Mouse (Mus musculus): ENCODE measurements at regions not wholly inside any gene's neighbourhood (a gene's known extent, or its start where the extent isn't known, plus 50 kb on each side); places are given as distances from the start of the nearest gene placed in this dataset.
"Not testable (repeated sequence)": the region's sequence is repeated elsewhere in the genome, so short reads cannot be mapped to it uniquely, and the experiment has no call there.

- no peak for TF ChIP-seq CTCF (IDR thresholded peaks at IDR 0.05)
- intact Hi-C loops (cut with DNase I), result no loop called here
- Histone ChIP-seq H3K27ac (no peak overlapping the region), H3K4me3 (no peak overlapping the region)
- DNase-seq, result no peak
These were observed 263.0 kb upstream of the Nfia start for GRCm38 (mm10) chr4:97509576-97509975.

DNA sequence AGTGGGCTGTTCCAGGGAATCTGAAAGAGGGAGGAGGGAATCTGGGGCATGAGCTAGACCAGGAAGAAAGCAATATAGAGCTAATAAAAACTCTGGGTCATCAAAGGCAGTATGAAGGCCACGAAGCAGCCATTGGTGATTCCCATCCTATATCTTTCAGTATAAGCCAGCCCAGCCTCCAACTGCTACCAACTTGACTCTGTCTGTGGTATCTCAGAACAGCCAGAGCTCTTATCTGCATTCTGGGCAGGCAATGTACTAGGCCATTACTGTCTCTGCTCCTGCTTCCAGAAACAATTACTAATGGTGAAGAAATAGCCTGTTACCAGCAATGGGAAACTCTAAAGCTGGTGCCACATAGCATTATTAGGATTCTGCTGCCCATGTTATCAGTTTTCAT is 266.8 kb upstream of the Nfia start:
- no peak for TF ChIP-seq CTCF (IDR thresholded peaks at IDR 0.05)
- DNase-seq, result no peak
- H3K4me3 ChIP-seq, result no peak overlapping the region
- intact Hi-C loops (cut with DNase I), result no loop called here
- H3K27ac ChIP-seq, result no peak overlapping the region

DNA sequence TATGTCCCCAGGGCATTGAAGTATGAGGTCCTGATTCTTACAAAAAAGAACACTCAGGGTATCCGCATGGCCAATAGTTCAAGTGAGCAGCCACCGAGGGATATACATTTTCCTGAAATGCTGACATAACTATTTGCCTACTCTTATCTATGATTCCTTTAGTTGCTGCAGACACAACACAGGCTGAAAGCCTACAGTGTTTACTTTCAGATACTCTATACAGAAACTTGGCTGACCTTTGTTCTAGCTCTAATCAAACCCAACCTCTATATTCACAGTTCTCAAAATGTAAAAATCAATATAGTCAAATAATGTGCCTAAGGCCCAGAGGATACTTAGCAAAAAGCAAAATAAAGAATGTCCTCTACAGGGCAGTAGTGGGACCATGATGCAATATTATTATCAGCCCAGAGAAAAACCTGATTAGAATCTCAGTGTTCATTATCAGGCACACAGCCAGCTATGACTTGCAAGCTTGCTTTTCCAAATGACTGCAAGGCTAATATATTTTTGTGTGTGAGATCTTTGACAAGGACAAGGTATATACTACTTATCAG is 281.2 kb upstream of the Nfia start:
- TF ChIP-seq CTCF (IDR thresholded peaks at IDR 0.05), result no peak
- DNase-seq, result no peak
- H3K27ac ChIP-seq, result no peak overlapping the region

GRCm38 (mm10) chr4:97486354-97486753 is 286.2 kb upstream of the Nfia start:
- H3K27ac ChIP-seq, result no peak overlapping the region
- no peak for DNase-seq
- no peak overlapping the region for H3K4me3 ChIP-seq
- no peak for TF ChIP-seq CTCF (IDR thresholded peaks at IDR 0.05)
- intact Hi-C loops (cut with DNase I), result no loop called here

More for the DNA sequence above, 281.2 kb upstream of the Nfia start:
- intact Hi-C loops (cut with DNase I), result no loop called here
- H3K4me3 ChIP-seq, result no peak overlapping the region

DNA sequence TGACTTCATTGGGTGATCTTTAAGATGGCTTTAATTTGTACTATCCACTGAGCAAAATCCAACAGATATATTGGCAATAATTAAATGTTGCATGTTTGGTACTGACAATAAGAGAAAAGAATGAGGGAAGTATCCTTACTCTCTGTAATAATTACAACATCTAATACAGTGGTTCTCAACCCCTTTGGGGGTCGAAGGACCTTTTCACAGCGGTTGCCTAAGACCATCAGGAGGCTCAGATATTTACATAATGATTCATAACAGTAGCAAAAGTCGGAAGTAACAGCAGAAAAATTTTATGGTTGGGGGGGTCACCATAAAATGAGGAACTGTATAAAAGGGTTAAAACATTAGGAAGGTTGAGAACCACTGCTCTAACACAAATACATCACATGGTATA is 287.3 kb upstream of the Nfia start:
- no peak overlapping the region for H3K27ac ChIP-seq
- no peak for DNase-seq
- TF ChIP-seq CTCF (IDR thresholded peaks at IDR 0.05), result no peak
- intact Hi-C loops (cut with DNase I), result no loop called here
- H3K4me3 ChIP-seq, result no peak overlapping the region

DNA sequence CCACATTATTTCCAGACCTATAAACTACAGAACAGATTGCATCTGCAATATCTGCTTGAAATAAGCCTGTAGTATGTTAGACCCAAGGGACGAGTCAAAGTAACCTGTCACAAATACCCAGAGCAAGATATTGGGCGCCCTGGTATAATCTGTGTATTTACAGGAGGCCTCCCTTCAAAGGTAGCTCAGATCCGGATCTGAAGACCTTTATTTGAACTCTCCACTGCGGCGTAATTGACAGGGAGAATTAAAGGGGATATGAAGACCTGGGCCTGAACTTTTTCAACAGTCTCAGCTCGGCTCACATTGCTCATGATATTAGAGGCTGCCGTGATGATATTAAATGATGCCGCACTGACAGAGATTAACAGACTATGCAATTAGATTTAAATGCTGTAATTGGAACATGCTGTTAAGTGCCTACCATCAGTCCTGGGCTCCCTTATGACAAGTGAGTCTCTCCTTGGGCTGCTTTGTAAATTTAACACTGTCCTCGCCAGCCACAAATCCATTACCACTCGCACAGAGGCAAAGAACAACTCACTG is 289.8 kb upstream of the Nfia start:
- Histone ChIP-seq H3K4me3 (no peak overlapping the region), H3K27ac (no peak overlapping the region)
- DNase-seq, result no peak
- intact Hi-C loops (cut with DNase I), result no loop called here
- TF ChIP-seq CTCF (IDR thresholded peaks at IDR 0.05), result no peak

- no peak for TF ChIP-seq CTCF (IDR thresholded peaks at IDR 0.05)
- intact Hi-C loops (cut with DNase I), result no loop called here
- Histone ChIP-seq H3K27ac (no peak overlapping the region), H3K4me3 (no peak overlapping the region)
- DNase-seq, result no peak
These were observed 290.7 kb upstream of the Nfia start for GRCm38 (mm10) chr4:97481836-97482235.

GRCm38 (mm10) chr4:97476571-97477190 is 293.7 kb upstream of the Gm10192 start:
- peak; percentile 38 for DNase-seq
- no peak overlapping the region for H3K4me3 ChIP-seq
- H3K27ac ChIP-seq, result peak overlapping the region; percentile 40; the same call in 1 of the 2 replicates
- TF ChIP-seq CTCF (IDR thresholded peaks at IDR 0.05), result no peak
- intact Hi-C loops (cut with DNase I), result no loop called here

- intact Hi-C loops (cut with DNase I); DNase-seq; H3K4me3 ChIP-seq; H3K27ac ChIP-seq: not testable (repeated sequence)
These were observed 290.5 kb upstream of the Gm10192 start for GRCm38 (mm10) chr4:97473492-97473891.

DNA sequence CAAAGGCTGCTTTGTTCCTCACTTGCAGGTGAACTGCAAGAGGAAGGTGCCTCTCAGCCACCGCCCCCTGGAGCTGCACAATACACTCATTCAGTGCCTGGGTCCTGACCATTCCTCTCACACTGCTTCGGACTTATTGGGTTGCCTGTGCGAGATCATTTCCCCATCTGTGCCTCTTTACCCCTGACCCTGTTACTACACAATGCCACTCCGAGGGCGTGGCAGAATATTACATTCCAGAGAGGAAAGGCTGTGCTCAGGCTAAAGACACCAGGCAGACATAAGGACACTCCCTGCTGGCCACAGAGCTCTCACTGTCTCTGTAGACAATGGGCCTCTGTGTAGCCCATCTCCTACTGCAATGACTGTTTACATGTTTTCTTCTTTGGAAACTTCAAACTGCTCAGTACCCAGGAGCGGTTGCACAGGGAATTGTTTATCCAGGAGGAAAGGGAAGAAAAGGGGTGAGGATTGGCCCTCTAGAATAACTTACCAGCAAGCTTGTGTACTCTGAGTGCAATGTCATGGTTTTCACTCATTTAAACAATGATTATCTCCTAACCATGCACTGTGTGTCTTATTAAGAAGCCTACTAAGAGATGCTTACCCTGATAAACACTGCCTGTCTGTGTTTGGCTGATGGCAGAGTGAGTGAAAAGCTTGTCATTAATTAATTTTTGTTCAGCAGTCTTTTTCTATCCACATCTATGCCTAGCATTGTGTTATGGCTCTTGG is 283.1 kb upstream of the Gm10192 start:
- no peak overlapping the region for H3K4me3 ChIP-seq
- H3K27ac ChIP-seq, result no peak overlapping the region
- TF ChIP-seq CTCF (IDR thresholded peaks at IDR 0.05), result no peak
- no peak for DNase-seq
- intact Hi-C loops (cut with DNase I), result no loop called here

GRCm38 (mm10) chr4:97465517-97465916 is 282.6 kb upstream of the Gm10192 start:
- TF ChIP-seq CTCF (IDR thresholded peaks at IDR 0.05), result no peak
- DNase-seq, result no peak
- no peak overlapping the region for H3K27ac ChIP-seq
- no peak overlapping the region for H3K4me3 ChIP-seq
- intact Hi-C loops (cut with DNase I), result no loop called here

- TF ChIP-seq CTCF (IDR thresholded peaks at IDR 0.05), result no peak
These were observed 278.2 kb upstream of the Gm10192 start for GRCm38 (mm10) chr4:97461177-97461576.

DNA sequence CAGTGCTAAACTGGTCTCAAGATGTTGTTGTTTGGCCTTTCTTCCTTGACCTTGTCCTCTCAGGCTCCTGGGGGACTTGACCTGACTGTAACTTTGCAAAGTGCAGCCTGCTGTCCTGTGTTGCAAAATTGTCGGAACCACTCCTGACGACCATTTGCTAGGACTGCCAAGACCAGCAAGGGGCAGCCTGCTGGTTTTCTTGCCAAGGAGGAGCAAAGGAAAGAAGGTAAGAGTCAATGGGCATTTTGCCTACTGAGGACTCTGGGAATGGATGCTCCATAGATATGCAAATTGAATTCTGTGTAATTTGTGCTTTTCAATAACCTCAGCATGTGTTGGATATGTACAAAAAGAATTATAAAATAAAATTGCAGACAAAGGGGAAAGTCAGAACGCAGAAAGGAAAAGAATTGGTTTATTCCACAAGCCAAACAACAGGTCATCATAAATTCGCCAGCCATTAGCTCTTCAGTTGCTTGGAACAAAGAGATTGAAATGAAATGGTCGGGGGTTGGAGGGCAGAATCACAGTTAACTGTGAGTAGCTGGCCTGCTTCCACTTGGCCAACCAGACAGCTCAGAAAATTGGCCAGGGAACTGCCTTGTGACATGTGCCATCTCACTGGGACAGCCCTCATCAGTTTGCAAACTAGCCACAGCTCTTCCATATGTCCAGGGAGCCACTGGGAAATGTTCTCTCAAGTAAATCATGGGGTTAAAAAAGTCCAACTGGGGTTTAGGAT is 256.5 kb upstream of the Gm10192 start:
- no peak for TF ChIP-seq CTCF (IDR thresholded peaks at IDR 0.05)

More at GRCm38 (mm10) chr4:97461177-97461576, 278.2 kb upstream of the Gm10192 start:
- DNase-seq, result no peak
- Histone ChIP-seq H3K27ac (no peak overlapping the region), H3K4me3 (no peak overlapping the region)
- intact Hi-C loops (cut with DNase I), result no loop called here

More for the DNA sequence above, 256.5 kb upstream of the Gm10192 start:
- Histone ChIP-seq H3K27ac (no peak overlapping the region), H3K4me3 (no peak overlapping the region)
- intact Hi-C loops (cut with DNase I), result no loop called here
- peak; percentile 13 for DNase-seq
